Mouse (Mus musculus) central nervous system, embryonic 18 days (tissue): ENCODE results near the gene Mtrf1l. TPM values are rescaled to one million over a fixed set of nuclear protein-coding genes. Genes with fewer than 3 reads are reported as not detected.

Experiments
- polyA plus RNA-seq: library from polyadenylated mRNA; depleted of rRNA; stranded (reverse); fragments of >200 nt; gene quantifications from 2 replicates; pipeline ENCODE4 v1.2.3, GENCODE M21; 2012; rRNA removed

The Mtrf1l gene
- 6.5 and 6.9 TPM in 2 replicates for polyA plus RNA-seq

GRCm38 (mm10) chr10:5823740-5824491 is at the start of gene Mtrf1l:
Gene Mtrf1l (minus strand): TSS chr10:5823910.

GRCm38 (mm10) chr10:5805243-5805730 is 18.4 kb downstream of the Mtrf1l start, which contains the start of gene Fbxo5:
Gene Fbxo5 (minus strand): TSS chr10:5805600.

Other genes with a start within 250 kb of the Mtrf1l start
- gene Myct1, start 230.1 kb downstream of the Mtrf1l start, polyA plus RNA-seq = 0.60 and 0.64 TPM in 2 replicates
- 0.47 and 0.80 TPM in 2 replicates for gene Vip, start 184.7 kb downstream of the Mtrf1l start, polyA plus RNA-seq
- gene Fbxo5, start 18.3 kb downstream of the Mtrf1l start, polyA plus RNA-seq = 9.7 and 10.3 TPM in 2 replicates
- 17.1 and 17.3 TPM in 2 replicates for gene Rgs17, start 98.5 kb upstream of the Mtrf1l start, polyA plus RNA-seq